Comparison of ENCODE assay signal across 14 mouse cellular contexts in the genomic region with DNA sequence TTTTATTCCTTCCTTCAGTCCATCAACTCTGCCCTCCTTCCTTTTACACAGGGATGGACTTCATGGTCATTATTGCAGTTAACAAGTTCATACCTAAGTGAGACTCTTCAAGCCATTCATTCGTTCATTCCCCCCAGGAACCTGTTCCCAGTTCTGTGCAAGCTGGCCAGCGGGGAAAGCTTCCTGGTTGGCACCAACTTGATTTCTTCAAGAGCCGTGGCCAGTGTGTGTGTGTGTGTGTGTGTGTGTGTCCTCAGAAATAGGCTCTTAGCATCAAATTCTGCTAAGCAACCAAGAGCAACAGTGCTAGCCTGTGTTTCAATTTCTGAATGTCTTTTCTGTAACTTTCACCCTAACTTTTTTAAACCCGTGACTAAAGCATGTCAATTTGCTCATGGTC. TPM values are rescaled to one million over a fixed set of nuclear protein-coding genes. Genes with fewer than 3 reads are reported as not detected.
"Had no signal": no experiment of that assay in that cellular context is flagged by ENCODE, and none has a peak within 500 bp of the region (broad histone marks: within the 10 kb centered on the region; RNA-seq: fewer than 3 reads in every experiment).

No protein-coding gene starts in this region.

- H3K27ac ChIP-seq: layer of hippocampus, adult 2 months; limb, embryonic 13.5 days; midbrain, embryonic 13.5 days had no signal

- H3K27me3 ChIP-seq: limb, embryonic 13.5 days; midbrain, embryonic 13.5 days had no signal

- H3K4me1 ChIP-seq: limb, embryonic 13.5 days; midbrain, embryonic 13.5 days had no signal

- H3K4me2 ChIP-seq: limb, embryonic 13.5 days; liver, embryonic 11.5 days; midbrain, embryonic 13.5 days had no signal

- H3K36me3 ChIP-seq: limb, embryonic 13.5 days; midbrain, embryonic 13.5 days had no signal

- ATAC-seq: midbrain, embryonic 13.5 days had no signal

- H3K9ac ChIP-seq: limb, embryonic 13.5 days; midbrain, embryonic 13.5 days had no signal

- DNase-seq: kidney, adult 18-20 months; kidney, postnatal 10 days; kidney, postnatal 4 days; left cerebral cortex, postnatal 4 days; right cerebral cortex, postnatal 14 days; thymus, postnatal 4 days had no signal

- H3K4me3 ChIP-seq: layer of hippocampus, adult 2 months; limb, embryonic 13.5 days; midbrain, embryonic 13.5 days had no signal

RNA-seq across cellular contexts. Expression of gene Tectb, which starts 14.6 kb away (rescaled TPM):
- total RNA-seq: left cerebral cortex, postnatal 4 days; megakaryocyte progenitor cell, adult 5-6 weeks; midbrain, postnatal 0 days had no signal
- polyA plus RNA-seq: kidney, embryonic 14.5 days; limb, embryonic 13.5 days; liver, embryonic 11.5 days; neural tube, embryonic 14.5 days had no signal
